Comparison of ENCODE assay signal across 8 mouse cellular contexts in the genomic region with DNA sequence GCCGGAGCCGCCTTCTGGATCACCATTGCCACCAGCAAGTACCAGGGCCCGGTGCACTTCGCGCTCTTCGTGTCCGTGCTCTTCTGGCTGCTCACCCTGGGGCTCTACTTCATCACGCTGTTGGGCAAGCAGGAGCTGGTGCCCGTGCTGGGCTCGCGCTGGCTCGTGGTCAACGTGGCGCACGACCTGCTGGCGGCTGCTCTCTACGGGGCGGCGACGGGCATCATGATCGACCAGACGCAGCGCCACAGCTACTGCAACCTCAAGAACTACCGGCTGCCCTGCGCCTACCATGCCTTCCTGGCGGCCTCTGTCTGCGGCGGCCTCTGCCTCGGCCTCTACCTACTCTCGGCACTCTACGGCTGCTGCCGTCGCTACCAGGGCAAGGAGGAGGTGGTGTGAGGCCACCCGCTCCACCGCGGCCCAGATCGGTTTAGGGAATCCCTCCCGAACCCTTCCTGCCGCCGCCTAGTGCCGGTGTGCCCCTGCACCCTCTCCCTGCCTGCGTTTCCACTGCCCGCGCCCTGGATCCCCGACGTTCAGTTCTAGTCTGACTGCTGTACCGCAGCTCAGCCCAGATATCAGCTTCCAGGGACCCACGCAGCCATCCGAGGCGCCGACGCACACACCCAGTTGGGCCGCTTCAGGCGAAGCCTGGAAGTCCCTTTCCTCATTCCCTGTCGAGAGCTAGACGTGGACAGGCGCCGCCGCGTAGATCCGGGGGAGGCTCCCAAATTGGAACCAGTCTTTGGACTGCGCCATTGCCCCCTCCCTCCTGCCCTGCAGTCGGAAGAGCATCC. TPM values are rescaled to one million over a fixed set of nuclear protein-coding genes. Genes with fewer than 3 reads are reported as not detected.
DNase-seq lines count a peak whose midpoint lies in the region; ATAC-seq lines count a peak whose summit lies in the region.

No protein-coding gene starts in this region.

- peak overlapping the region; percentile 59 for H3K4me2 ChIP-seq in intestine, embryonic 14.5 days (ENCODE audit: low read length)
- H3K4me2 ChIP-seq in liver, embryonic 11.5 days: peak overlapping the region; percentile 89
- peak overlapping the region; percentile 81 for H3K4me2 ChIP-seq in stomach, embryonic 16.5 days (ENCODE audit: low read depth, low read length)

- H3K27me3 ChIP-seq in intestine, embryonic 14.5 days (replicated peaks; ENCODE audit: control insufficient read depth, insufficient read depth, low read length): no peaks in the 10 kb centered on the region
- peaks cover 17% of the 10 kb centered on the region for H3K27me3 ChIP-seq in liver, embryonic 11.5 days (replicated peaks; ENCODE audit: control insufficient read depth, insufficient read depth, low read length)
- no peaks in the 10 kb centered on the region for H3K27me3 ChIP-seq in stomach, embryonic 16.5 days (ENCODE audit: control insufficient read depth, insufficient read depth, low read length)

- H3K9me3 ChIP-seq in intestine, embryonic 14.5 days (ENCODE audit: control insufficient read depth, low read length): no peaks in the 10 kb centered on the region
- no peaks in the 10 kb centered on the region for H3K9me3 ChIP-seq in liver, embryonic 11.5 days (ENCODE audit: control insufficient read depth, low read length)
- H3K9me3 ChIP-seq in stomach, embryonic 16.5 days (replicated peaks; ENCODE audit: control insufficient read depth, low read length): no peaks in the 10 kb centered on the region

- WGBS in intestine, embryonic 14.5 days: under 1% methylated on average over 63 of the region's 63 CpGs
- WGBS in liver, embryonic 11.5 days: 3% methylated on average over 63 of the region's 63 CpGs
- 1% methylated on average over 63 of the region's 63 CpGs for whole genome bisulfite sequencing in stomach, embryonic 16.5 days

- peak; percentile 76 to 83 for DNase-seq in lung, adult 18-20 months
- DNase-seq in lung, postnatal 25 days (ENCODE audit: low spot score): no peak
- DNase-seq in cerebellum, postnatal 36 days: peak; percentile 64 to 70
- DNase-seq in gastrocnemius, postnatal 4 days (ENCODE audit: low spot score in 2 of 2): peak; percentile 53 to 69
- DNase-seq in intestine, embryonic 14.5 days (ENCODE audit: low spot score): peak; percentile 86
- DNase-seq in liver, embryonic 11.5 days (ENCODE audit: low spot score): peak; percentile 67

- peaks cover 10% of the 10 kb centered on the region for H3K36me3 ChIP-seq in intestine, embryonic 14.5 days (ENCODE audit: control insufficient read depth, insufficient read depth, low read length)
- H3K36me3 ChIP-seq in liver, embryonic 11.5 days (ENCODE audit: control insufficient read depth, insufficient read depth, low read length): no peaks in the 10 kb centered on the region
- H3K36me3 ChIP-seq in stomach, embryonic 16.5 days (ENCODE audit: control insufficient read depth, insufficient read depth, low read length): no peaks in the 10 kb centered on the region

- H3K4me3 ChIP-seq in intestine, embryonic 14.5 days (ENCODE audit: low read depth, low read length): peak overlapping the region; percentile 76
- H3K4me3 ChIP-seq in liver, embryonic 11.5 days (ENCODE audit: low read depth, low read length): peak overlapping the region; percentile 68
- H3K4me3 ChIP-seq in stomach, embryonic 16.5 days (replicated peaks; ENCODE audit: low read length): peak overlapping the region; percentile 64

- H3K9ac ChIP-seq in intestine, embryonic 14.5 days (ENCODE audit: low read length): peak overlapping the region; percentile 84
- H3K9ac ChIP-seq in liver, embryonic 11.5 days (ENCODE audit: low read depth, low read length): peak overlapping the region; percentile 70
- peak overlapping the region; percentile 94 for H3K9ac ChIP-seq in stomach, embryonic 16.5 days (ENCODE audit: low read length)

- H3K4me1 ChIP-seq in intestine, embryonic 14.5 days (replicated peaks; ENCODE audit: control insufficient read depth, insufficient read depth, low read length): peaks cover 38% of the 10 kb centered on the region
- peaks cover 17% of the 10 kb centered on the region for H3K4me1 ChIP-seq in liver, embryonic 11.5 days (replicated peaks; ENCODE audit: control insufficient read depth, insufficient read depth, low read length)
- H3K4me1 ChIP-seq in stomach, embryonic 16.5 days (ENCODE audit: control insufficient read depth, insufficient read depth, low read length): peaks cover 42% of the 10 kb centered on the region

- H3K27ac ChIP-seq in intestine, embryonic 14.5 days (ENCODE audit: low read depth): peak overlapping the region; percentile 79
- H3K27ac ChIP-seq in liver, embryonic 11.5 days (ENCODE audit: low read depth, low read length): peak overlapping the region; percentile 54
- peak overlapping the region; percentile 93 for H3K27ac ChIP-seq in stomach, embryonic 16.5 days (ENCODE audit: low read length)

- ATAC-seq in intestine, embryonic 14.5 days (replicated peaks; ENCODE audit: low FRiP score, low TSS enrichment, low read depth): peak; percentile 12; the same call in 1 of the 2 replicates
- peak; percentile 38 for ATAC-seq in liver, embryonic 11.5 days (replicated peaks; ENCODE audit: low FRiP score)
- ATAC-seq in monocyte, adult 5-6 weeks (replicated peaks; ENCODE audit: insufficient number of reproducible peaks, low FRiP score, low TSS enrichment, poor library complexity, severe bottlenecking): 0 out of 2 replicates have a peak, but pooled peaks have one; percentile 14
- peak; percentile 5; the same call in 1 of the 2 replicates for ATAC-seq in stomach, embryonic 16.5 days (ENCODE audit: insufficient read depth, low FRiP score)

RNA-seq across cellular contexts. Expression of a gene that starts 0.8 kb away (rescaled TPM):
- total RNA-seq in gastrocnemius, postnatal 4 days (2021): 10 to 100 TPM; 33.7 to 34.8 TPM
- 10.1 and 10.3 TPM in 2 replicates for polyA plus RNA-seq in intestine, embryonic 14.5 days (2014; fragmentation: Nextera tagmentation; extraction: Ambion mirVana)
- polyA plus RNA-seq in liver, embryonic 11.5 days (2014; fragmentation: Nextera tagmentation; extraction: Ambion mirVana): 4.3 and 5.4 TPM in 2 replicates
- 4.6 to 15.8 TPM (median 7.2 TPM) in 3 replicates for total RNA-seq in monocyte, adult 5-6 weeks (2017)
- 8.7 and 8.9 TPM in 2 replicates for polyA plus RNA-seq in stomach, embryonic 16.5 days (2015; fragmentation: Nextera tagmentation; extraction: Ambion mirVana)

RNA-seq across cellular contexts. Expression of a gene that starts 15.8 kb away (rescaled TPM):
- total RNA-seq in gastrocnemius, postnatal 4 days (2021): 10 to 100 TPM; 18.6 to 22.3 TPM
- 17.5 TPM in 2 replicates for polyA plus RNA-seq in intestine, embryonic 14.5 days (2014; fragmentation: Nextera tagmentation; extraction: Ambion mirVana)
- polyA plus RNA-seq in liver, embryonic 11.5 days (2014; fragmentation: Nextera tagmentation; extraction: Ambion mirVana): 15.2 and 15.8 TPM in 2 replicates
- total RNA-seq in monocyte, adult 5-6 weeks (2017): 43.3 to 59.7 TPM (median 44.3 TPM) in 3 replicates
- 23.8 and 24.5 TPM in 2 replicates for polyA plus RNA-seq in stomach, embryonic 16.5 days (2015; fragmentation: Nextera tagmentation; extraction: Ambion mirVana)

RNA-seq across cellular contexts. Expression of a gene that starts 19.1 kb away (rescaled TPM):
- 10 to 100 TPM; 11.5 to 11.8 TPM for total RNA-seq in gastrocnemius, postnatal 4 days (2021)
- 33.6 and 35.2 TPM in 2 replicates for polyA plus RNA-seq in intestine, embryonic 14.5 days (2014; fragmentation: Nextera tagmentation; extraction: Ambion mirVana)
- 19.9 and 21.6 TPM in 2 replicates for polyA plus RNA-seq in liver, embryonic 11.5 days (2014; fragmentation: Nextera tagmentation; extraction: Ambion mirVana)
- total RNA-seq in monocyte, adult 5-6 weeks (2017): 3.7 to 6.4 TPM (median 4.2 TPM) in 3 replicates
- 52.4 and 63.5 TPM in 2 replicates for polyA plus RNA-seq in stomach, embryonic 16.5 days (2015; fragmentation: Nextera tagmentation; extraction: Ambion mirVana)

RNA-seq across cellular contexts. Expression of a gene that starts 54.1 kb away (rescaled TPM):
- total RNA-seq in gastrocnemius, postnatal 4 days (2021): 1 to 10 TPM; 4.5 to 4.8 TPM
- 16.2 and 46.3 TPM in 2 replicates for polyA plus RNA-seq in intestine, embryonic 14.5 days (2014; fragmentation: Nextera tagmentation; extraction: Ambion mirVana)
- polyA plus RNA-seq in liver, embryonic 11.5 days (2014; fragmentation: Nextera tagmentation; extraction: Ambion mirVana): 3.5 and 5.2 TPM in 2 replicates
- total RNA-seq in monocyte, adult 5-6 weeks (2017): not detected in 3 replicates
- polyA plus RNA-seq in stomach, embryonic 16.5 days (2015; fragmentation: Nextera tagmentation; extraction: Ambion mirVana): 6.7 and 6.9 TPM in 2 replicates

RNA-seq across cellular contexts. Expression of a gene that starts 57.7 kb away (rescaled TPM):
- 10 to 100 TPM; 18.5 to 21.5 TPM for total RNA-seq in gastrocnemius, postnatal 4 days (2021)
- 23.5 and 32.0 TPM in 2 replicates for polyA plus RNA-seq in intestine, embryonic 14.5 days (2014; fragmentation: Nextera tagmentation; extraction: Ambion mirVana)
- polyA plus RNA-seq in liver, embryonic 11.5 days (2014; fragmentation: Nextera tagmentation; extraction: Ambion mirVana): 17.6 and 18.1 TPM in 2 replicates
- 12.4 to 19.9 TPM (median 16.8 TPM) in 3 replicates for total RNA-seq in monocyte, adult 5-6 weeks (2017)
- 6.8 and 7.0 TPM in 2 replicates for polyA plus RNA-seq in stomach, embryonic 16.5 days (2015; fragmentation: Nextera tagmentation; extraction: Ambion mirVana)
